Mouse (Mus musculus): Measurements from ENCODE around the gene Mmp24.

Gene Mmp24

DNA sequence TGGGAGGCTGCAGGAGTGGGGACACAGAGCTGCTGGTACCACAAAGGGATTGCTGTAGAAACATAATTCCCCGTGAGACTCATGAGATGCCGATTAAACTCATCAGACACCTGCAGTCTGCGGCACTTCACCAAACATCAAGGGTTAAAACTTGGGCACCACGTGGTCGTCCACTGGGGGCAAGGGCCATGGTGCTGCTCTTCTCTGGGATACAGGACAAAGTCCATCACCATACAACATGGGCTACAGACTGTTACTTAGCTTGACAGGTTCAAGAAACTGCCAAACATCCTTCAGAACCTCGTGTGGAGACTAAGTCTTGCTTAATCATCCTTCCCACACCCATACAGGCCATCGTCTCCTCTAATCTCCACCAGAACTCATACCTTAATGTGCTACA, 85.0 kb downstream of the Mmp24 start:
- no peak for DNase-seq (ENCODE audit: inconsistent ontology term)

DNA sequence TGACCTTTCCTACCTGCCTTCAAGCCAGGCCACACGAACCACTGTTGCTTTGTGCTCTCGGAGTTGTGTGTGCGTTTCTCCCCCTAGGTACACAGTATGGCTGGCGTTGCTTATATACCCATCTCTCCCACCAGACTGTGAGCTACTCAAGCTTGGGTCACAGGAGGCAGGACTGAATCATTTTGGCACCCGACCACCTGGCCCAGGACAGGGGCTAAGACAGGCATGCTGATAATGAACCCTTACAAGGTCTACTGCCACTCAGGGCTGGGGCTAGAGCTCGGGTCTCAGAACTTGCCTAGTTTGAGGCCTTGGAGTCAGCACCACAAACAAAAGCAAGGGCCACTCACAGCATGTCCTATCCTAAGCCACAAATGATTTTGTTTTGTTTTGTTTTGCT, 86.4 kb downstream of the Mmp24 start:
- no peak for DNase-seq (ENCODE audit: inconsistent ontology term)

DNA sequence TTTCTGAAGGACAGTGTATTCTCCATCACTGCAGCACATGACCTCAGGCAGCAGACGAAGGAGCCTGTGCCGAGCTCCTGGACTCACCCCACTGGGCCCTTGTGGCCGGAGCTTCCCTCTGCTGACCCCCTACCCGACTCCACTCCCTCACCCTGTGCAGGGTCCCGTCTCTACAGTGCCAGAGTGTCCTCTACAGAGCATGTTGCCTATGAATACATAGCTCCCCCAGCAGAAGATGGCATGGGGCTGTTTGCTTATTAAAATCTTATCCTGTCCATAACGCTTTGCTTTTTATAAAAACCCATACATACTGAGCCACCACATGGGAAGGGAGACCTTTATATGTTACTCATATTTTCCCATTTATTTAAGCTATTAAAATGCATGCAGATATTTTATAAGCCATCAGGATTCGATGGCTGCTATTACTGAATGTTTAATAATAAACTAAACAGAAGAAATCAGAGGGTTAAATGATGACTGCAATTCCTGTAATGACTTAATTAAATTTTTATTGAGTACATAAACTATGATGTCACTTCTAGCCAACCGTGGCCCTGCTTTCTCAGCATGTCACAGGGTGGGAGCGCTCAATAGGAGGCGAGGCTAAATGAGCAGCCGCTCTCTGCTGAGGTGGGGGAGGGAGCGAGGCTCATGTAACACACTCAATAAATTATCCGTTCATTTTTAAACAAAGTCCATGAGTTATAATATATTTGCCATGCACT, 87.6 kb downstream of the Mmp24 start:
- peak; percentile 50 for DNase-seq (ENCODE audit: inconsistent ontology term)

DNA sequence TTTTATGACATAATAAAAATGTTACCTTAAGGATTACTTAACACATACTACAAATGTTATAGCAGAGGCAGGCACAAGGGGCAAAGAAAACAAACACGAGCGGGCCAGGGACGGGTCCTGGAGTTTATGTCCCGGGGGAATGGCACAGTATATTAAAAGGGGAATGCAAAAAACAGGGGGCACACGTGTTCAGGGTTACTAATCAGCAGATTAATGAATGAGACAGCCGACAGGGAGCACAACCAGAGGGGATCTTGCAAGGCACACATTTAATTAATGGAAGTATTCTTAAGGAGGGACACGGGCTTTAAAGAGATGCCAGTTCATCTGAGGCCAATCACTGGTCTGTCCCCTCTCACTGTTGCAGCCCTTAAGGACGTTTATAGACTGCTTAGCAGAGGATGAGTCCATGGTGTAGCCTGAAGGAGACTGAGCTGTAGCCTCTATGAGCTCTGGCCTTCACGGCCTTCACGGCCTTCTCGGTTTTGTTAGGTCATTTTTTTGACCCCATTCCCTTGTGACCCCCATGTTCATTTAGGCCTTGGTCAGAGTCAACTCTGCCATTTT, 88.2 kb downstream of the Mmp24 start:
- no peak for DNase-seq (ENCODE audit: inconsistent ontology term)
